Mouse (Mus musculus) left cerebral cortex, postnatal 25 days (tissue): Measurements from ENCODE around the gene Akap5. TPM values are rescaled to one million over a fixed set of nuclear protein-coding genes. Genes with fewer than 3 reads are reported as not detected.

Experiments used
- DNase-seq, 2 experiments: peaks; one replicate each; pipeline ENCODE4 v3.0.0; 2022; ENCODE audit warnings: low spot score in 2 of 2, mixed read lengths in 1 of 2
- intact Hi-C: fragments of 180-260 bp; cut with DNase I; formaldehyde crosslinking; loops from one replicate; pipeline ENCODE4 v1.15.1; 2025
- total RNA-seq, 2 experiments: library from RNA; stranded (reverse); gene quantifications; 2 replicates each; pipeline ENCODE4 v1.2.3; 2021

The Akap5 gene
- total RNA-seq, 2 experiments from 2014 or later: 95.4 to 108 TPM

GRCm38 (mm10) chr12:76380151-76380550 is 55.5 kb downstream of the Akap5 start:
- intact Hi-C loops: no loop called here
- no peak for DNase-seq

Other genes starting within 250 kb of the Akap5 start
- gene Esr2, start 147.6 kb upstream of the Akap5 start, total RNA-seq: under 1 TPM; 0.21 to 0.23 TPM
- gene Tex21, start 78.1 kb upstream of the Akap5 start, total RNA-seq: not detected
- gene Mthfd1, start 69.6 kb upstream of the Akap5 start, total RNA-seq: 10 to 100 TPM; 34.4 to 36.1 TPM
- 10 to 100 TPM; 19.4 to 20.5 TPM for gene Zbtb25, start 44.7 kb downstream of the Akap5 start, total RNA-seq
- 1 to 10 TPM; 5.3 to 5.4 TPM for gene Zbtb1, start 45.4 kb downstream of the Akap5 start, total RNA-seq
- gene Hspa2, start 79.3 kb downstream of the Akap5 start, total RNA-seq: 10 to 100 TPM; 61.3 to 67.4 TPM
- 1 to 10 TPM in 1 of 2 experiments, under 1 TPM in 1; 0.39 to 1.3 TPM for gene Ppp1r36, start 92.6 kb downstream of the Akap5 start, total RNA-seq
- gene Plekhg3, start 206.0 kb downstream of the Akap5 start, total RNA-seq: 10 to 100 TPM; 11.4 to 11.9 TPM